15 mouse cellular contexts compared by ENCODE assay signal in genomic region chr9:98123390-98123789, GRCm38 (mm10).
DNase-seq lines count a peak whose midpoint lies in the region; ATAC-seq and TF ChIP-seq lines count a peak whose summit lies in the region.
"Had no signal": no experiment of that assay in that cellular context is flagged by ENCODE, and none has a peak within 500 bp of the region (broad histone marks: within the 10 kb centered on the region; RNA-seq: fewer than 3 reads in every experiment).

No protein-coding gene starts in this region.

- TF ChIP-seq POLR2A in cerebellum, adult 2 months (IDR thresholded peaks at IDR 0.05; ENCODE audit: borderline replicate concordance, insufficient read depth, low read length), result no peak

- TF ChIP-seq CTCF in cerebellum, adult 2 months (IDR thresholded peaks at IDR 0.05; ENCODE audit: borderline replicate concordance, insufficient read depth, low read depth, low read length), result no peak

- H3K27me3 ChIP-seq in cerebellum, adult 2 months (ENCODE audit: control insufficient read depth, insufficient read depth, low read length), result no peaks in the 10 kb centered on the region
- H3K27me3 ChIP-seq: forebrain, embryonic 13.5 days; hindbrain, embryonic 15.5 days; limb, embryonic 12.5 days had no signal

- no peak for ATAC-seq in cerebellum, adult (ENCODE audit: insufficient number of reproducible peaks, low FRiP score, low TSS enrichment)
- no peak for ATAC-seq in frontal cortex, adult (ENCODE audit: low TSS enrichment)
- ATAC-seq: forebrain, embryonic 13.5 days had no signal

- WGBS in cerebellum, adult 2 months, result 75% methylated on average over 6 of the region's 6 CpGs

- DNase-seq in cerebellum, adult 18-20 months, result peak; percentile 37 to 47
- peak; percentile 16 to 21 for DNase-seq in kidney, postnatal 4 days
- DNase-seq in kidney, adult 9 months, result no peak
- DNase-seq in ES-CJ7 (ENCODE audit: low read depth, low spot score), result peak; percentile 27
- peak; percentile 10 to 15 for DNase-seq in cerebellum, adult 2 months
- DNase-seq in urinary bladder, postnatal 10 days (ENCODE audit: low spot score), result no peak
- DNase-seq: heart, adult 18-20 months; kidney, postnatal 25 days; layer of hippocampus, postnatal 36 days; thymus, adult 18-20 months had no signal

- H3K4me3 ChIP-seq in cerebellum, adult 2 months (replicated peaks; ENCODE audit: insufficient read depth, low read depth, low read length), result no peak overlapping the region
- H3K4me3 ChIP-seq: forebrain, embryonic 13.5 days; hindbrain, embryonic 15.5 days; limb, embryonic 12.5 days had no signal

- H3K27ac ChIP-seq in cerebellum, adult 2 months (ENCODE audit: insufficient read depth, low read length), result no peak overlapping the region
- H3K27ac ChIP-seq: forebrain, embryonic 13.5 days; hindbrain, embryonic 15.5 days; limb, embryonic 12.5 days had no signal

- H3K4me1 ChIP-seq in cerebellum, adult 2 months (ENCODE audit: control insufficient read depth, insufficient read depth, low read length), result no peaks in the 10 kb centered on the region
- H3K4me1 ChIP-seq: forebrain, embryonic 13.5 days; hindbrain, embryonic 15.5 days; limb, embryonic 12.5 days had no signal

Comparison
In these comparisons a context has a peak if more than half of its experiments do, and no peak if none do; other contexts are left out.
1. DNase-seq: peak in cerebellum, adult 18-20 months (2 of 2), kidney, postnatal 4 days (2 of 2), ES-CJ7 (single experiment) and cerebellum, adult 2 months (2 of 2); none in kidney, adult 9 months (single experiment) and urinary bladder, postnatal 10 days (single experiment).